Mouse (Mus musculus): ENCODE measurements around the gene Tiam2. TPM values are rescaled to one million over a fixed set of nuclear protein-coding genes. Genes with fewer than 3 reads are reported as not detected.

The Tiam2 gene
- polyA plus RNA-seq, 1 experiment from 2014 or later = 12.0 TPM

DNA sequence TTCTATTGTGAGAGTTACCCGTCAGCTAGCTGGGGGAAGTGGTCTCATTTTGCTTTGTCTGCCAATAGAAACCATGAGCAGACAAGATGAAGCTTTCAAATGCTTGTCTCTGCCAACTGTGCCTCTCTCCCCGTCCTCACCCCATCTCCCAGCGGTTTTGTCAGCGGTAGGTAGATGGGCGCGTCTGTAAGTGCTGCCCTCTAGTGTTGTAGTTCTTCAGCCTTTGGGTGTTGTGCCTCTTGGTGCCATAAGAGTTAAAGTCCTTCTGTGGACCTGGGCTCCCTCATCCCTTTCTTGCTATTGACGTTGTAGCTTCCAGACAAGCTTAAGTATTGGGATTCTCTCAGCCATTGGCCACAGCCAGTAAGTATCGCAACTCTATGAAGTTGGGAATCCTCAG lies 236.0 kb downstream of the Tiam2 start:
- H3K27me3 ChIP-seq = no peaks in the 10 kb centered on the region
- H3K4me3 ChIP-seq = no peak overlapping the region
- no peaks in the 10 kb centered on the region for H3K9me3 ChIP-seq (replicated peaks)
- H3K4me1 ChIP-seq = no peaks in the 10 kb centered on the region
- WGBS = 67% methylated on average over 8 of the region's 8 CpGs
- H3K9ac ChIP-seq = no peak overlapping the region
- no peak for ATAC-seq (ENCODE audit: low FRiP score)
- no peak overlapping the region for H3K27ac ChIP-seq
- H3K36me3 ChIP-seq = no peaks in the 10 kb centered on the region
- H3K4me2 ChIP-seq (replicated peaks) = no peak overlapping the region

DNA sequence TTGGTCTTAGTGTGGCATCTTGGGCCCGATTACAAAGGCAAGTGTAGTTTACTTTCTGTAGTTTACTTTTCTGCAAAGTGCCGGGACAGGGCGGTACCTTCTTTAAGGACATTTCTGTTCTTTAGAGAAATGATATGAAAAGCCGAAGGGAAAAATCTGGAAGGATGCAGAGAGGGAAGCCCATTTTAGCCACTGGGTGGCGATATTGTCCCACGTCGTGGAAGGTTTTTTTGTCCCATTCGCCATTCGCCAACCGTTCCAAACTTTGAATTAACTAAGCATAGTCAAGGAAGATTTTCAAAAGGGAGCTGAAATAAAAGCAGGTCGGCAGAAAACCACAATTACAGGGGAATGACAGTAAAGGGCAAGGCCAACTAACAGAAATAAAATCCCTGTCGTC lies 244.5 kb downstream of the Tiam2 start:
- ATAC-seq (ENCODE audit: low FRiP score) = no peak
- no peaks in the 10 kb centered on the region for H3K27me3 ChIP-seq
- WGBS = 7% methylated on average over 12 of the region's 12 CpGs
- no peak overlapping the region for H3K27ac ChIP-seq
- no peaks in the 10 kb centered on the region for H3K4me1 ChIP-seq
- no peaks in the 10 kb centered on the region for H3K9me3 ChIP-seq (replicated peaks)
- H3K36me3 ChIP-seq = no peaks in the 10 kb centered on the region
- no peak overlapping the region; the same call in 1 of the 2 replicates for H3K4me2 ChIP-seq (replicated peaks)
- no peak overlapping the region for H3K9ac ChIP-seq
- no peak overlapping the region for H3K4me3 ChIP-seq

Other genes with a start within 250 kb of the Tiam2 start
- 29.6 and 32.1 TPM in 2 replicates for gene Scaf8, start 211.6 kb upstream of the Tiam2 start, polyA plus RNA-seq (2016; fragmentation: Nextera tagmentation; extraction: Ambion mirVana)
- gene Cldn20, start 206.0 kb downstream of the Tiam2 start, polyA plus RNA-seq (2016; fragmentation: Nextera tagmentation; extraction: Ambion mirVana) = 0.38 and 0.58 TPM in 2 replicates
- 15.7 and 16.1 TPM in 2 replicates for gene Tfb1m, start 231.2 kb downstream of the Tiam2 start, polyA plus RNA-seq (2016; fragmentation: Nextera tagmentation; extraction: Ambion mirVana)